9 mouse cellular contexts compared by ENCODE assay signal in genomic region chr16:7146454-7146853, GRCm38 (mm10).
A peak's percentile ranks its signal among the peaks of the same experiment; 100 is the strongest.
DNase-seq lines count a peak whose midpoint lies in the region; TF ChIP-seq lines count a peak whose summit lies in the region.
"Had no signal": no experiment of that assay in that cellular context is flagged by ENCODE, and none has a peak within 500 bp of the region (broad histone marks: within the 10 kb centered on the region; RNA-seq: fewer than 3 reads in every experiment).

No protein-coding gene starts in this region.

- H3K36me3 ChIP-seq in hindbrain, embryonic 10.5 days = no peaks in the 10 kb centered on the region

- no peaks in the 10 kb centered on the region; the same call in 1 of the 2 replicates for H3K27me3 ChIP-seq in hindbrain, embryonic 10.5 days (ENCODE audit: insufficient read depth, poor library complexity, severe bottlenecking)

- TF ChIP-seq CTCF in layer of hippocampus, adult 2 months (conservative IDR thresholded peaks at IDR 0.05) = no peak

- peaks cover 47% of the 10 kb centered on the region for H3K4me1 ChIP-seq in hindbrain, embryonic 10.5 days (replicated peaks)

- no peak for DNase-seq in layer of hippocampus, adult 2 months (ENCODE audit: low spot score in 2 of 2)
- no peak for DNase-seq in layer of hippocampus, adult 9-11 months
- peak; percentile 23 for DNase-seq in hindbrain, embryonic 10.5 days (ENCODE audit: low spot score)
- peak; percentile 12 to 28 for DNase-seq in kidney, postnatal 4 days
- peak; percentile 85 for DNase-seq in retina, postnatal 1 day
- no peak for DNase-seq in right cerebral cortex, postnatal 10 days (ENCODE audit: low spot score in 2 of 2)
- DNase-seq in cerebellum, adult 9-10 months = no peak
- DNase-seq in right cerebral cortex, postnatal 25 days = no peak
- DNase-seq: heart, adult 2 months had no signal

- H3K9me3 ChIP-seq in hindbrain, embryonic 10.5 days = no peaks in the 10 kb centered on the region

- H3K4me3 ChIP-seq in layer of hippocampus, adult 2 months = no peak overlapping the region
- H3K4me3 ChIP-seq in hindbrain, embryonic 10.5 days = 0 out of 2 replicates have a peak overlapping the region, but pooled peaks have one; percentile 1
- H3K4me3 ChIP-seq: heart, adult 2 months had no signal

- WGBS in hindbrain, embryonic 10.5 days = 16% methylated on average over 6 of the region's 6 CpGs

- peak overlapping the region; percentile 68 for H3K27ac ChIP-seq in layer of hippocampus, adult 2 months
- peak overlapping the region; percentile 77 for H3K27ac ChIP-seq in hindbrain, embryonic 10.5 days
- H3K27ac ChIP-seq: heart, adult 2 months had no signal

Comparison
In these comparisons a context has a peak if more than half of its experiments do, and no peak if none do; other contexts are left out.
1. DNase-seq: peak in hindbrain, embryonic 10.5 days (single experiment), kidney, postnatal 4 days (2 of 2) and retina, postnatal 1 day (single experiment); none in layer of hippocampus, adult 2 months (0 of 2), layer of hippocampus, adult 9-11 months (single experiment), right cerebral cortex, postnatal 10 days (0 of 2), cerebellum, adult 9-10 months (single experiment) and right cerebral cortex, postnatal 25 days (single experiment).